ENCODE assay signal across 35 mouse cellular contexts in the genomic region with DNA sequence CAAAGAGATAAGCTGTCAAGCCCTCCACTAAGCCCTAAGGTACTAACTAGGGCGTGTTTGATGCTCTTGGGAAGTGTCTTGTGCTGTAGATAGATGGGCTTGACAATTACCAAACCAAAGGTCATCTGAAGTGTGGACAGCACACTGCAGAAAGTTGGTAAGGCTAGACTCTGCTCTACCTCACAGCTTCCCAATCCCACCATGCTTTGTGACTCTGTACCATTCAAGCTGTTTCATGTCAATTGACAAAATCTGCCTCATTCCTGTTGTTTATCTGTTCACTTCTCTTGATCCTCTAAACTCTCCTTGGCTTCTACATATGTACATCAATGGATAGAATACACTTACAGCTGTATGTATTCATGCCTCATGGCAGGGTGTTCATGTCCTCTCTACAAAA.
"Had no signal": no experiment of that assay in that cellular context is flagged by ENCODE, and none has a peak within 500 bp of the region (broad histone marks: within the 10 kb centered on the region; RNA-seq: fewer than 3 reads in every experiment).

No protein-coding gene starts in this region.

- H3K36me3 ChIP-seq: heart, embryonic 10.5 days; heart, embryonic 12.5 days; heart, embryonic 13.5 days; heart, embryonic 15.5 days; hindbrain, embryonic 10.5 days; hindbrain, embryonic 12.5 days; hindbrain, embryonic 13.5 days; hindbrain, embryonic 15.5 days; intestine, embryonic 15.5 days; kidney, embryonic 15.5 days had no signal

- ATAC-seq: hindbrain, embryonic 16.5 days; hindbrain, postnatal 0 days; inflammation-experienced regulatory T-cells, adult 6 months; intestine, embryonic 15.5 days; intestine, embryonic 16.5 days; intestine, postnatal 0 days had no signal

- H3K27me3 ChIP-seq: heart, embryonic 12.5 days; heart, embryonic 13.5 days; heart, embryonic 15.5 days; hindbrain, embryonic 12.5 days; hindbrain, embryonic 13.5 days; hindbrain, embryonic 15.5 days; intestine, embryonic 15.5 days; kidney, embryonic 15.5 days had no signal

- H3K4me2 ChIP-seq: heart, embryonic 11.5 days; heart, embryonic 12.5 days; heart, embryonic 13.5 days; heart, embryonic 15.5 days; hindbrain, embryonic 12.5 days; hindbrain, embryonic 13.5 days; hindbrain, embryonic 14.5 days; hindbrain, embryonic 15.5 days; intestine, embryonic 15.5 days; kidney, embryonic 15.5 days had no signal

- H3K9me3 ChIP-seq: heart, embryonic 10.5 days; heart, embryonic 13.5 days; heart, embryonic 15.5 days; hindbrain, embryonic 10.5 days; hindbrain, embryonic 12.5 days; hindbrain, embryonic 13.5 days; hindbrain, embryonic 15.5 days; intestine, embryonic 15.5 days; kidney, embryonic 15.5 days had no signal

- DNase-seq: heart, adult 2 months; heart, postnatal 10 days; heart, postnatal 14 days; heart, postnatal 36 days; heart, postnatal 4 days; kidney, adult 11 months; kidney, adult 18-20 months; kidney, adult 2 months; kidney, adult 8-10 months; kidney, adult 9 months; kidney, postnatal 10 days; kidney, postnatal 14 days; kidney, postnatal 25 days; kidney, postnatal 36 days; kidney, postnatal 4 days; layer of hippocampus, adult 9-11 months had no signal

- H3K4me3 ChIP-seq: heart, adult 2 months; heart, embryonic 10.5 days; heart, embryonic 12.5 days; heart, embryonic 13.5 days; heart, embryonic 15.5 days; hindbrain, embryonic 10.5 days; hindbrain, embryonic 12.5 days; hindbrain, embryonic 13.5 days; hindbrain, embryonic 15.5 days; intestine, embryonic 15.5 days; kidney, embryonic 15.5 days; layer of hippocampus, adult 2 months had no signal

- H3K27ac ChIP-seq: heart, adult 2 months; heart, embryonic 10.5 days; heart, embryonic 13.5 days; heart, embryonic 15.5 days; hindbrain, embryonic 10.5 days; hindbrain, embryonic 12.5 days; hindbrain, embryonic 13.5 days; hindbrain, embryonic 14.5 days; hindbrain, embryonic 15.5 days; hindbrain, postnatal 0 days; intestine, embryonic 15.5 days; kidney, embryonic 15.5 days; kidney, postnatal 0 days; layer of hippocampus, adult 2 months had no signal

- H3K4me1 ChIP-seq: heart, embryonic 10.5 days; heart, embryonic 12.5 days; heart, embryonic 13.5 days; heart, embryonic 15.5 days; hindbrain, embryonic 12.5 days; hindbrain, embryonic 15.5 days; intestine, embryonic 15.5 days; kidney, embryonic 15.5 days had no signal

- H3K9ac ChIP-seq: heart, embryonic 12.5 days; heart, embryonic 13.5 days; heart, embryonic 15.5 days; hindbrain, embryonic 12.5 days; hindbrain, embryonic 13.5 days; hindbrain, embryonic 14.5 days; hindbrain, embryonic 15.5 days; intestine, embryonic 15.5 days; kidney, embryonic 15.5 days had no signal
